Mouse (Mus musculus) cerebellum, postnatal 36 days (tissue): ENCODE results near the gene Negr1.

Source experiments
- DNase-seq, 2 experiments: peaks; one replicate each; pipeline ENCODE4 v3.0.0; 2021 to 2022; ENCODE audit warnings: mixed read lengths in 2 of 2

Negr1 gene

GRCm38 (mm10) chr3:157255446-157255845 lies 693.9 kb downstream of the Negr1 start:
- DNase-seq, result no peak

- DNase-seq, result peak in 1 of 2 experiments; percentile 13
These were observed 694.3 kb downstream of the Negr1 start for GRCm38 (mm10) chr3:157255863-157256262.

- DNase-seq, result no peak
These were observed 707.1 kb downstream of the Negr1 start for GRCm38 (mm10) chr3:157268742-157269141.

GRCm38 (mm10) chr3:157272379-157272778 lies 710.8 kb downstream of the Negr1 start:
- peak; percentile 18 to 34 for DNase-seq

GRCm38 (mm10) chr3:157274143-157274542 lies 712.5 kb downstream of the Negr1 start:
- no peak for DNase-seq

- DNase-seq, result no peak
These were observed 718.1 kb downstream of the Negr1 start for GRCm38 (mm10) chr3:157279717-157280116.

- no peak for DNase-seq
These were observed 719.7 kb downstream of the Negr1 start for GRCm38 (mm10) chr3:157281259-157281658.

- DNase-seq, result no peak
These were observed 729.7 kb downstream of the Negr1 start for GRCm38 (mm10) chr3:157291286-157291685.

GRCm38 (mm10) chr3:157297216-157297615 lies 735.6 kb downstream of the Negr1 start:
- DNase-seq, result no peak

GRCm38 (mm10) chr3:157303430-157304116 lies 742.0 kb downstream of the Negr1 start:
- no peak for DNase-seq

GRCm38 (mm10) chr3:157321081-157321573 lies 759.5 kb downstream of the Negr1 start:
- DNase-seq, result no peak

GRCm38 (mm10) chr3:157321834-157322233 lies 760.2 kb downstream of the Negr1 start:
- DNase-seq, result no peak

- DNase-seq, result no peak
These were observed 772.6 kb downstream of the Negr1 start for GRCm38 (mm10) chr3:157334169-157334568.

GRCm38 (mm10) chr3:157349480-157349879 lies 787.9 kb downstream of the Negr1 start:
- no peak for DNase-seq

GRCm38 (mm10) chr3:157358905-157359304 lies 797.3 kb downstream of the Negr1 start:
- DNase-seq, result no peak

GRCm38 (mm10) chr3:157359840-157360239 lies 798.2 kb downstream of the Negr1 start:
- DNase-seq, result no peak
